Mouse (Mus musculus): ENCODE measurements around the gene Rbms1. TPM values are rescaled to one million over a fixed set of nuclear protein-coding genes. Genes with fewer than 3 reads are reported as not detected.

The Rbms1 gene
- polyA plus RNA-seq, 1 experiment: 252 TPM

- H3K4me3 ChIP-seq (replicated peaks; ENCODE audit: extremely low read depth, low read depth, low read length): no peak overlapping the region
- DNase-seq: no peak
- H3K4me1 ChIP-seq (ENCODE audit: control insufficient read depth, insufficient read depth, low read length): peaks cover 42% of the 10 kb centered on the region
- 49% methylated on average over 7 of the region's 7 CpGs for WGBS
- TF ChIP-seq CTCF (IDR thresholded peaks at IDR 0.05; ENCODE audit: insufficient read depth, low read length) (no peak), POLR2A (IDR thresholded peaks at IDR 0.05; ENCODE audit: borderline replicate concordance, extremely low read depth, low read depth, low read length) (no peak)
These were observed 153.5 kb downstream of the Rbms1 start for GRCm38 (mm10) chr2:60809441-60809921.

GRCm38 (mm10) chr2:60808822-60809221, 154.2 kb downstream of the Rbms1 start:
- TF ChIP-seq POLR2A (IDR thresholded peaks at IDR 0.05; ENCODE audit: borderline replicate concordance, extremely low read depth, low read depth, low read length): no peak
- TF ChIP-seq CTCF (IDR thresholded peaks at IDR 0.05; ENCODE audit: insufficient read depth, low read length): no peak
- 80% methylated on average over 6 of the region's 6 CpGs for WGBS
- H3K4me1 ChIP-seq (ENCODE audit: control insufficient read depth, insufficient read depth, low read length): peaks cover 40% of the 10 kb centered on the region
- H3K4me3 ChIP-seq (replicated peaks; ENCODE audit: extremely low read depth, low read depth, low read length): no peak overlapping the region
- DNase-seq: no peak

GRCm38 (mm10) chr2:60807341-60808195, 155.4 kb downstream of the Rbms1 start:
- DNase-seq: no peak
- no peak overlapping the region for H3K4me3 ChIP-seq (replicated peaks; ENCODE audit: extremely low read depth, low read depth, low read length)
- no peak for TF ChIP-seq CTCF (IDR thresholded peaks at IDR 0.05; ENCODE audit: insufficient read depth, low read length)
- peaks cover 43% of the 10 kb centered on the region for H3K4me1 ChIP-seq (ENCODE audit: control insufficient read depth, insufficient read depth, low read length)
- 38% methylated on average over 11 of the region's 11 CpGs for WGBS

DNA sequence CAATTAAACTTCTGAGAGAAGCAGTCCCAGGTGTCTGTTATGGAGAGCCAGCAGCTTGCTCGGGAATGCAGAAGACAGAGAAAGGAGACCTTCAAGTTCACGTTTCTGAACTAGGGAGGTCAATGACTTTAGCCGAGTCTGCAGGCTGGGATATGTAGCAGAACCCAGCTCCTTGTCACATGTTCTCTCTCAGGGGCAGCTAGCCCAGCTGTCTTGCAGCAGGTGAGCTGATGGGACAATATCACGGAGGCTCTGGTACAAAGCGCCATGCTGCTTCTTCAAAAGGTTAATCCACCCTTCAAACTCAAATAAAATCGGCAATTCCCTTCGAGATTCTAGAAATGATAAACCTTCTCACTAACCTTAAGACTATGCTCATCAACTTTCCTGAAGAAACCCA, 158.2 kb downstream of the Rbms1 start:
- WGBS: 68% methylated on average over 7 of the region's 7 CpGs
- no peak overlapping the region for H3K4me3 ChIP-seq (replicated peaks; ENCODE audit: extremely low read depth, low read depth, low read length)
- no peak for DNase-seq
- no peak for TF ChIP-seq CTCF (IDR thresholded peaks at IDR 0.05; ENCODE audit: insufficient read depth, low read length)
- no peak for TF ChIP-seq POLR2A (IDR thresholded peaks at IDR 0.05; ENCODE audit: borderline replicate concordance, extremely low read depth, low read depth, low read length)
- peaks cover 51% of the 10 kb centered on the region for H3K4me1 ChIP-seq (ENCODE audit: control insufficient read depth, insufficient read depth, low read length)

DNA sequence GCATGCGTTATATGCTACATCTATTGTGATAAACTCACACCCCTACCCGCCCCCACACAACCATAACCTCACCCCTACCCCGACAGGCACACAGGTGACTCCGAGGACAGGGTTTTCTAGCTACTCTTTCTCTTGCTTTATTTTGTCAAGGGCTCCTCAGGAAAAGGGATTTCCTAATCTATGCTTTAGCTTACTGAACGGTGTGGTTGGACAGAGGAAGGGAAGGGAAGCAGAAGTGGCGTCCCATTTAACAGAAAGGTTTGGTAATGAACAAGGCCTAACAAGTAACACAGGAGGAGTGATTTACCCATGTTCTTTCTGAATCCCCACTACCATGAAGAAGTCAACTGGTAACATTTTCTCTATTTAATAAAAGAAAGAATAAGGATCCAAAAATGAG, 159.6 kb downstream of the Rbms1 start:
- TF ChIP-seq POLR2A (IDR thresholded peaks at IDR 0.05; ENCODE audit: borderline replicate concordance, extremely low read depth, low read depth, low read length) (no peak), CTCF (IDR thresholded peaks at IDR 0.05; ENCODE audit: insufficient read depth, low read length) (no peak)
- 74% methylated on average over 6 of the region's 6 CpGs for WGBS
- H3K4me3 ChIP-seq (replicated peaks; ENCODE audit: extremely low read depth, low read depth, low read length): no peak overlapping the region
- DNase-seq: no peak
- peaks cover 40% of the 10 kb centered on the region for H3K4me1 ChIP-seq (ENCODE audit: control insufficient read depth, insufficient read depth, low read length)

- no peak for DNase-seq
- no peak overlapping the region for H3K4me3 ChIP-seq (replicated peaks; ENCODE audit: extremely low read depth, low read depth, low read length)
- peaks cover 35% of the 10 kb centered on the region for H3K4me1 ChIP-seq (ENCODE audit: control insufficient read depth, insufficient read depth, low read length)
- TF ChIP-seq CTCF (IDR thresholded peaks at IDR 0.05; ENCODE audit: insufficient read depth, low read length) (no peak), POLR2A (IDR thresholded peaks at IDR 0.05; ENCODE audit: borderline replicate concordance, extremely low read depth, low read depth, low read length) (no peak)
- 23% methylated on average over 8 of the region's 8 CpGs for WGBS
These were observed 160.2 kb downstream of the Rbms1 start for GRCm38 (mm10) chr2:60802828-60803227.

- no peak for TF ChIP-seq POLR2A (IDR thresholded peaks at IDR 0.05; ENCODE audit: borderline replicate concordance, extremely low read depth, low read depth, low read length)
- TF ChIP-seq CTCF (IDR thresholded peaks at IDR 0.05; ENCODE audit: insufficient read depth, low read length): peak; percentile 20; the same call in 1 of the 2 replicates
- H3K4me1 ChIP-seq (ENCODE audit: control insufficient read depth, insufficient read depth, low read length): peaks cover 34% of the 10 kb centered on the region
- no peak overlapping the region for H3K4me3 ChIP-seq (replicated peaks; ENCODE audit: extremely low read depth, low read depth, low read length)
- WGBS: 30% methylated on average over 4 of the region's 4 CpGs
- no peak for DNase-seq
These were observed 160.8 kb downstream of the Rbms1 start for GRCm38 (mm10) chr2:60802191-60802590.

DNA sequence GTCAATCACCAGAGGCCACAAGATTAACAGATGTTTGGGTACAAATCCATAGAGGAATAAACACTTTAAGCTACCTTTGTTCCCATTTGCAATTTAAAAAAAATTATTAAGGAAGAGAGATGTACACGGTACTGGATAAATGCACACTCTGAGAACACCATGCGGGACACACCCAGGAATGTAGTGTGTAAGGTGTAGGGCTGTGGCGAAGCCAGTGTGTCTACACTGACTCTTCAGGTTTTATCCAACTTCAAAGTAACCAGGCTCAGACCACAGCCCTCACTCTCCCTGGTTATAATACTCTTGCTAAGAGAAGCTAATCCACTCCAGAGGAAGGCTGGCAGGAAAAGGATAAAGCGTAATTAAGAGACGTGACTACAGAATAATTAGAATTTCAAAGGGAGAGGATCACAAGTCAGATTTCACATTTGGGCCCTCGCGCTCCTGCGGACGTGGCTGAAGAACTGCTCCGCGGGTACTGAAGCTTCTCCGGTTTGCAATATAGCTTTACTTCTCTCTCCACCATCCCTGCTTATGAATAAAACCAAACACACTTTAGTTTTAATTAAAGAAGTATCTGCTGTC, 161.3 kb downstream of the Rbms1 start:
- DNase-seq: no peak
- 70% methylated on average over 12 of the region's 12 CpGs for WGBS
- no peak overlapping the region for H3K4me3 ChIP-seq (replicated peaks; ENCODE audit: extremely low read depth, low read depth, low read length)
- TF ChIP-seq CTCF (IDR thresholded peaks at IDR 0.05; ENCODE audit: insufficient read depth, low read length): no peak
- no peak for TF ChIP-seq POLR2A (IDR thresholded peaks at IDR 0.05; ENCODE audit: borderline replicate concordance, extremely low read depth, low read depth, low read length)
- H3K4me1 ChIP-seq (ENCODE audit: control insufficient read depth, insufficient read depth, low read length): peaks cover 35% of the 10 kb centered on the region

GRCm38 (mm10) chr2:60800921-60801558, 162.0 kb downstream of the Rbms1 start:
- whole genome bisulfite sequencing: 19% methylated on average over 15 of the region's 15 CpGs
- TF ChIP-seq CTCF (IDR thresholded peaks at IDR 0.05; ENCODE audit: insufficient read depth, low read length) (no peak), POLR2A (IDR thresholded peaks at IDR 0.05; ENCODE audit: borderline replicate concordance, extremely low read depth, low read depth, low read length) (no peak)
- DNase-seq: no peak
- Histone ChIP-seq H3K4me1 (ENCODE audit: control insufficient read depth, insufficient read depth, low read length) (peaks cover 37% of the 10 kb centered on the region), H3K4me3 (replicated peaks; ENCODE audit: extremely low read depth, low read depth, low read length) (peak overlapping the region; percentile 25)
